Mouse (Mus musculus): ENCODE results near the gene Fam189b. TPM values are rescaled to one million over a fixed set of nuclear protein-coding genes. Genes with fewer than 3 reads are reported as not detected.
A peak's percentile ranks its signal among the peaks of the same experiment; 100 is the strongest.

Fam189b gene
- polyA plus RNA-seq, 1 experiment, result 27.4 TPM

- H3ac ChIP-seq (ENCODE audit: control insufficient read depth, insufficient read length, low read depth), result no peak within 1 kb of the TSS
- no peaks in the 10 kb centered on the region for H3K27me3 ChIP-seq (ENCODE audit: control insufficient read depth, insufficient read depth, insufficient read length)
- H3K79me2 ChIP-seq (ENCODE audit: control insufficient read depth, insufficient read depth), result no peaks in the 10 kb centered on the region
- no peak for TF ChIP-seq USF1 (IDR thresholded peaks at IDR 0.05; ENCODE audit: low read depth)
- no peak within 1 kb of the TSS for H3K4me3 ChIP-seq (ENCODE audit: insufficient read depth, poor library complexity, severe bottlenecking)
- H3K36me3 ChIP-seq (ENCODE audit: control insufficient read depth, insufficient read depth), result no peaks in the 10 kb centered on the region
- H3K79me3 ChIP-seq (ENCODE audit: low read depth), result no peaks in the 10 kb centered on the region
Observed at GRCm38 (mm10) chr3:89226900-89227299, 44.0 kb downstream of the Fam189b start, which contains the start of gene Mtx1. TSS of gene Mtx1 (minus strand) at chr3:89227088.

GRCm38 (mm10) chr3:89227307-89228179 lies 44.6 kb downstream of the Fam189b start:
- Histone ChIP-seq H3K4me3 (ENCODE audit: insufficient read depth, poor library complexity, severe bottlenecking) (no peak overlapping the region), H3ac (ENCODE audit: control insufficient read depth, insufficient read length, low read depth) (no peak overlapping the region), H3K79me3 (ENCODE audit: low read depth) (no peaks in the 10 kb centered on the region), H3K36me3 (ENCODE audit: control insufficient read depth, insufficient read depth) (no peaks in the 10 kb centered on the region), H3K27me3 (ENCODE audit: control insufficient read depth, insufficient read depth, insufficient read length) (no peaks in the 10 kb centered on the region), H3K79me2 (ENCODE audit: control insufficient read depth, insufficient read depth) (no peaks in the 10 kb centered on the region)
- no peak for TF ChIP-seq CTCF (IDR thresholded peaks at IDR 0.05; ENCODE audit: control insufficient read depth, insufficient read depth, insufficient read length)
- TF ChIP-seq FOSL1 (IDR thresholded peaks at IDR 0.05; ENCODE audit: insufficient read depth, low read length, poor library complexity, severe bottlenecking), result no peak
- no peak for TF ChIP-seq USF1 (IDR thresholded peaks at IDR 0.05; ENCODE audit: low read depth)
- TF ChIP-seq MYOD1 (IDR thresholded peaks at IDR 0.05; ENCODE audit: control insufficient read depth, insufficient read length, low read depth), result no peak
- TF ChIP-seq MYOG (IDR thresholded peaks at IDR 0.05; ENCODE audit: control insufficient read depth, extremely low read depth, insufficient read length), result no peak
- TF ChIP-seq MAX (IDR thresholded peaks at IDR 0.05), result no peak
- no peak for TF ChIP-seq CEBPB (IDR thresholded peaks at IDR 0.05; ENCODE audit: low read depth)

GRCm38 (mm10) chr3:89228180-89228549 lies 45.2 kb downstream of the Fam189b start:
- TF ChIP-seq CTCF (IDR thresholded peaks at IDR 0.05; ENCODE audit: control insufficient read depth, insufficient read depth, insufficient read length) (peak; percentile 87), CEBPB (IDR thresholded peaks at IDR 0.05; ENCODE audit: low read depth) (no peak), FOSL1 (IDR thresholded peaks at IDR 0.05; ENCODE audit: insufficient read depth, low read length, poor library complexity, severe bottlenecking) (no peak)
- no peaks in the 10 kb centered on the region for H3K79me3 ChIP-seq (ENCODE audit: low read depth)
- H3K79me2 ChIP-seq (ENCODE audit: control insufficient read depth, insufficient read depth), result no peaks in the 10 kb centered on the region
- H3K4me3 ChIP-seq (ENCODE audit: insufficient read depth, poor library complexity, severe bottlenecking), result no peak overlapping the region
- H3K27me3 ChIP-seq (ENCODE audit: control insufficient read depth, insufficient read depth, insufficient read length), result no peaks in the 10 kb centered on the region
- peak overlapping the region; percentile 7 for H3ac ChIP-seq (ENCODE audit: control insufficient read depth, insufficient read length, low read depth)
- H3K36me3 ChIP-seq (ENCODE audit: control insufficient read depth, insufficient read depth), result no peaks in the 10 kb centered on the region

GRCm38 (mm10) chr3:89228836-89229235 lies 45.9 kb downstream of the Fam189b start, which contains the start of gene Muc1:
TSS of gene Muc1 (plus strand) at chr3:89229057.
- no peak for TF ChIP-seq MYOG (IDR thresholded peaks at IDR 0.05; ENCODE audit: control insufficient read depth, extremely low read depth, insufficient read length)
- no peak for TF ChIP-seq USF1 (IDR thresholded peaks at IDR 0.05; ENCODE audit: low read depth)
- TF ChIP-seq CEBPB (IDR thresholded peaks at IDR 0.05; ENCODE audit: low read depth), result no peak
- TF ChIP-seq MYOD1 (IDR thresholded peaks at IDR 0.05; ENCODE audit: control insufficient read depth, insufficient read length, low read depth), result no peak
- TF ChIP-seq FOSL1 (IDR thresholded peaks at IDR 0.05; ENCODE audit: insufficient read depth, low read length, poor library complexity, severe bottlenecking), result no peak
- no peak for TF ChIP-seq MAX (IDR thresholded peaks at IDR 0.05)
- TF ChIP-seq CTCF (IDR thresholded peaks at IDR 0.05; ENCODE audit: control insufficient read depth, insufficient read depth, insufficient read length), result no peak
- Histone ChIP-seq H3K79me3 (ENCODE audit: low read depth) (no peaks in the 10 kb centered on the region), H3ac (ENCODE audit: control insufficient read depth, insufficient read length, low read depth) (peak within 1 kb of the TSS; percentile 7), H3K4me3 (ENCODE audit: insufficient read depth, poor library complexity, severe bottlenecking) (no peak within 1 kb of the TSS), H3K79me2 (ENCODE audit: control insufficient read depth, insufficient read depth) (no peaks in the 10 kb centered on the region), H3K36me3 (ENCODE audit: control insufficient read depth, insufficient read depth) (no peaks in the 10 kb centered on the region), H3K27me3 (ENCODE audit: control insufficient read depth, insufficient read depth, insufficient read length) (no peaks in the 10 kb centered on the region)

- TF ChIP-seq CEBPB (IDR thresholded peaks at IDR 0.05; ENCODE audit: low read depth) (no peak), MYOD1 (IDR thresholded peaks at IDR 0.05; ENCODE audit: control insufficient read depth, insufficient read length, low read depth) (no peak), CTCF (IDR thresholded peaks at IDR 0.05; ENCODE audit: control insufficient read depth, insufficient read depth, insufficient read length) (no peak), USF1 (IDR thresholded peaks at IDR 0.05; ENCODE audit: low read depth) (no peak), MYOG (IDR thresholded peaks at IDR 0.05; ENCODE audit: control insufficient read depth, extremely low read depth, insufficient read length) (no peak), FOSL1 (IDR thresholded peaks at IDR 0.05; ENCODE audit: insufficient read depth, low read length, poor library complexity, severe bottlenecking) (no peak), MAX (IDR thresholded peaks at IDR 0.05) (no peak)
- H3K79me3 ChIP-seq (ENCODE audit: low read depth), result no peaks in the 10 kb centered on the region
- H3K27me3 ChIP-seq (ENCODE audit: control insufficient read depth, insufficient read depth, insufficient read length), result no peaks in the 10 kb centered on the region
- H3K4me3 ChIP-seq (ENCODE audit: insufficient read depth, poor library complexity, severe bottlenecking), result no peak overlapping the region
- H3K79me2 ChIP-seq (ENCODE audit: control insufficient read depth, insufficient read depth), result no peaks in the 10 kb centered on the region
- H3ac ChIP-seq (ENCODE audit: control insufficient read depth, insufficient read length, low read depth), result no peak overlapping the region
- H3K36me3 ChIP-seq (ENCODE audit: control insufficient read depth, insufficient read depth), result no peaks in the 10 kb centered on the region
Observed at GRCm38 (mm10) chr3:89229276-89229675, 46.3 kb downstream of the Fam189b start.

- H3ac ChIP-seq (ENCODE audit: control insufficient read depth, insufficient read length, low read depth), result no peak overlapping the region
- H3K79me3 ChIP-seq (ENCODE audit: low read depth), result no peaks in the 10 kb centered on the region
- H3K79me2 ChIP-seq (ENCODE audit: control insufficient read depth, insufficient read depth), result no peaks in the 10 kb centered on the region
- no peaks in the 10 kb centered on the region for H3K27me3 ChIP-seq (ENCODE audit: control insufficient read depth, insufficient read depth, insufficient read length)
- no peaks in the 10 kb centered on the region for H3K36me3 ChIP-seq (ENCODE audit: control insufficient read depth, insufficient read depth)
- TF ChIP-seq MAX (IDR thresholded peaks at IDR 0.05) (no peak), USF1 (IDR thresholded peaks at IDR 0.05; ENCODE audit: low read depth) (no peak), FOSL1 (IDR thresholded peaks at IDR 0.05; ENCODE audit: insufficient read depth, low read length, poor library complexity, severe bottlenecking) (no peak), CEBPB (IDR thresholded peaks at IDR 0.05; ENCODE audit: low read depth) (no peak), MYOG (IDR thresholded peaks at IDR 0.05; ENCODE audit: control insufficient read depth, extremely low read depth, insufficient read length) (no peak), MYOD1 (IDR thresholded peaks at IDR 0.05; ENCODE audit: control insufficient read depth, insufficient read length, low read depth) (no peak), CTCF (IDR thresholded peaks at IDR 0.05; ENCODE audit: control insufficient read depth, insufficient read depth, insufficient read length) (no peak)
- H3K4me3 ChIP-seq (ENCODE audit: insufficient read depth, poor library complexity, severe bottlenecking), result no peak overlapping the region
Observed at GRCm38 (mm10) chr3:89230561-89230960, 47.6 kb downstream of the Fam189b start.
